Mouse (Mus musculus) myocyte (in vitro differentiated cells): ENCODE results near the gene Ltbr. TPM values are rescaled to one million over a fixed set of nuclear protein-coding genes. Genes with fewer than 3 reads are reported as not detected.

Source experiments
- H3K27me3 ChIP-seq: one replicate; pipeline ENCODE4 v1.6.1; 2011; ENCODE audit not compliant: control insufficient read depth, insufficient read depth, insufficient read length
- H3K36me3 ChIP-seq: one replicate; pipeline ENCODE4 v1.6.1; 2011; ENCODE audit not compliant: control insufficient read depth, insufficient read depth
- H3K4me2 ChIP-seq: one replicate; pipeline ENCODE4 v1.6.1; 2011; ENCODE audit warnings: low read depth, control low read depth
- H3K4me3 ChIP-seq: one replicate; pipeline ENCODE4 v1.5.1; 2011; ENCODE audit warnings: mild to moderate bottlenecking, control low read depth, moderate library complexity
- H3K79me2 ChIP-seq: one replicate; pipeline ENCODE4 v1.6.1; 2011; ENCODE audit not compliant: control insufficient read depth, insufficient read depth
- H3ac ChIP-seq: one replicate; pipeline ENCODE4 v1.6.1; 2011; ENCODE audit not compliant: control insufficient read depth, insufficient read length
- CEBPB ChIP-seq: IDR thresholded peaks from 2 replicates; pipeline ENCODE4 v1.6.1; 2011; ENCODE audit warnings: mild to moderate bottlenecking, moderate library complexity; ENCODE audit not compliant: poor library complexity, insufficient read depth, severe bottlenecking
- E2F4 ChIP-seq: IDR thresholded peaks from one replicate; pipeline ENCODE4 v1.6.1; 2011; ENCODE audit warnings: mild to moderate bottlenecking, control low read depth, moderate library complexity; ENCODE audit not compliant: insufficient read depth
- MAX ChIP-seq: IDR thresholded peaks from one replicate; pipeline ENCODE4 v1.6.1; 2011; ENCODE audit warnings: low read depth, mild to moderate bottlenecking, control low read depth
- MYOD1 ChIP-seq, 3 experiments: IDR thresholded peaks; one replicate each; pipeline ENCODE4 v1.6.1; 2011; ENCODE audit warnings: control low read depth in 2 of 3, low read depth in 2 of 3, mild to moderate bottlenecking in 2 of 3, moderate library complexity in 1 of 3; ENCODE audit not compliant: insufficient read length in 2 of 3, control insufficient read depth in 1 of 3
- MYOG ChIP-seq, 3 experiments: IDR thresholded peaks; one replicate each; pipeline ENCODE4 v1.6.1; 2011; ENCODE audit warnings: control low read depth in 2 of 3, low read depth in 2 of 3, mild to moderate bottlenecking in 2 of 3; ENCODE audit not compliant: insufficient read length in 2 of 3, control insufficient read depth in 1 of 3, insufficient read depth in 1 of 3
- POLR2A ChIP-seq: IDR thresholded peaks from one replicate; pipeline ENCODE4 v1.6.1; 2011; ENCODE audit warnings: low read depth, mild to moderate bottlenecking, control low read depth, moderate library complexity; ENCODE audit not compliant: insufficient read length
- POLR2AphosphoS2 ChIP-seq: IDR thresholded peaks from one replicate; pipeline ENCODE4 v1.6.1; 2011; ENCODE audit warnings: low read depth, control low read depth; ENCODE audit not compliant: insufficient read length
- REST ChIP-seq: IDR thresholded peaks from one replicate; pipeline ENCODE4 v1.6.1; 2011; ENCODE audit warnings: mild to moderate bottlenecking, control low read depth, moderate library complexity; ENCODE audit not compliant: insufficient read depth, insufficient read length
- SRF ChIP-seq: IDR thresholded peaks from one replicate; pipeline ENCODE4 v1.6.1; 2011; ENCODE audit warnings: low read depth; ENCODE audit not compliant: control insufficient read depth, insufficient read length
- TCF12 ChIP-seq: IDR thresholded peaks from one replicate; pipeline ENCODE4 v1.6.1; 2011; ENCODE audit warnings: mild to moderate bottlenecking, control low read depth; ENCODE audit not compliant: poor library complexity, insufficient read depth, severe bottlenecking
- TCF3 ChIP-seq: IDR thresholded peaks from one replicate; pipeline ENCODE4 v1.6.1; 2011; ENCODE audit warnings: low read depth, control low read depth; ENCODE audit not compliant: insufficient read length
- USF1 ChIP-seq: IDR thresholded peaks from one replicate; pipeline ENCODE4 v1.6.1; 2011; ENCODE audit warnings: low read depth, mild to moderate bottlenecking, control low read depth, moderate library complexity
- polyA plus RNA-seq: library from polyadenylated mRNA; unstranded; fragments of >200 nt; fragmentation: generic; extraction: Trizol; gene quantifications from one replicate; pipeline ENCODE4 v1.2.1, GENCODE M21; 2012; ENCODE audit warnings: missing spikeins

Gene Ltbr
- polyA plus RNA-seq, 1 experiment = 79.0 TPM

DNA sequence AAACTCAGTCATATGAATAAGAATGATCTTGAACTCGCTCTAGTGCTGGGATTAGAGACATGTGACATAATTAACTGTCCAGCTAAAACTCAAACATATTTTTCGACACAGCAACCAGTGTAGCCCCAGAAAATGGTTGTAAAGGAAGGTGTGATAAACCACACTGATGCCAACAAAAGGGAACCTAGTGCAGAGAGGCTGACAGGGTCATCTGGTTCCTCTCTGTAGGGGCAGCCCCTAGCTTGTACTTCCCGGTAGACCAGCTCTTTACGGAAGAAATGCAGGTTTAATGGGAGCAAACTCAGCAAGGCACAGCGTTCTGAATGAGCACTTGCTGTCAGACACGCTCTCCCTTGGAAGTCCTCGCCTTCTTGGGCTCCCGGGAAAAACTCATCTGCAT lies 34.0 kb downstream of the Ltbr start:
- no peaks in the 10 kb centered on the region for H3K79me2 ChIP-seq
- H3K27me3 ChIP-seq = no peaks in the 10 kb centered on the region
- no peak overlapping the region for H3ac ChIP-seq
- TF ChIP-seq MAX (no peak), TCF3 (no peak), MYOD1 (IDR thresholded peaks at IDR 0.05; ENCODE audit: control insufficient read depth in 1 of 3, insufficient read length in 2 of 3, low read depth in 2 of 3) (no peak), POLR2A (no peak), TCF12 (no peak), REST (no peak), SRF (no peak), POLR2AphosphoS2 (no peak), MYOG (IDR thresholded peaks at IDR 0.05; ENCODE audit: control insufficient read depth in 1 of 3, insufficient read depth in 1 of 3, insufficient read length in 2 of 3, low read depth in 2 of 3) (no peak), CEBPB (no peak), E2F4 (no peak), USF1 (no peak)
- H3K36me3 ChIP-seq = no peaks in the 10 kb centered on the region
- no peak overlapping the region for H3K4me2 ChIP-seq
- H3K4me3 ChIP-seq = no peak overlapping the region

DNA sequence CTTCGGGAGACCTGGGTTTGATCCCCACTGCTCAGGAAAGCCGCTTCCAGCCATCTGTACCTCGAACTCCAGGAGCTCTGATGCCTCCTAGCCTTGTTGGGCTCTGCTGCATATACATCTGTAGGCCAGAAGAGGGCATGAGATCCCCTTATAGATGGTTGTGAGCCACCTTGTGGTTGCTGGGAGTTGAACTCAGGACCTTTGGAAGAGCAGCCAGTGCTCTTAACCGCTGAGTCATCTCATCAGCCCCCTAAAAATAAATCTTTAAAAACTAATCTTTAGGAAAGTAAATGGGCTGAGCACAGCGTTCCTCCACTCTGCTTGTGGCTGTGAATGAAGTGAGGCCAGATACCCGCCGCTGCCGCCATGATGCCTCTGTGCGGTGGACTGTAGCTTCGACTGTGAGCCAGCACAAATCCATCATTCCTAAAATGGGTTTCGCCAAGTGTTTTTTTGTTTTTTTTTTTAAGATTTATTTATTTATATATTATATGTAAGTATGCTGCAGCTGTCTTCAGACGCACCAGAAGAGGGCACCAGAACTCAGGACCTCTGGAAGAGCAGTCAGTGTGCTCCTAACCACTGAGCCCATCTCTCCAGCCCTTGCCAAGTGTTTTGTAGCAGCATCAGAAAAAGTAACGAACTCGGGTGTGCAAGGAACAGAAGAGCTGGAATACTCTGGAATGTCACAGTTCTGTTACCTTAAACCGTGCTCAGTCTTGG lies 38.7 kb downstream of the Ltbr start:
- Histone ChIP-seq H3K36me3 (no peaks in the 10 kb centered on the region), H3K4me3 (no peak overlapping the region), H3ac (no peak overlapping the region), H3K4me2 (no peak overlapping the region), H3K27me3 (no peaks in the 10 kb centered on the region), H3K79me2 (no peaks in the 10 kb centered on the region)
- TF ChIP-seq TCF3 (no peak), MYOG (IDR thresholded peaks at IDR 0.05; ENCODE audit: control insufficient read depth in 1 of 3, insufficient read depth in 1 of 3, insufficient read length in 2 of 3, low read depth in 2 of 3) (no peak), TCF12 (no peak), MYOD1 (IDR thresholded peaks at IDR 0.05; ENCODE audit: control insufficient read depth in 1 of 3, insufficient read length in 2 of 3, low read depth in 2 of 3) (no peak), POLR2AphosphoS2 (no peak), SRF (no peak), E2F4 (no peak), POLR2A (no peak), MAX (no peak), CEBPB (no peak), USF1 (no peak), REST (no peak)

DNA sequence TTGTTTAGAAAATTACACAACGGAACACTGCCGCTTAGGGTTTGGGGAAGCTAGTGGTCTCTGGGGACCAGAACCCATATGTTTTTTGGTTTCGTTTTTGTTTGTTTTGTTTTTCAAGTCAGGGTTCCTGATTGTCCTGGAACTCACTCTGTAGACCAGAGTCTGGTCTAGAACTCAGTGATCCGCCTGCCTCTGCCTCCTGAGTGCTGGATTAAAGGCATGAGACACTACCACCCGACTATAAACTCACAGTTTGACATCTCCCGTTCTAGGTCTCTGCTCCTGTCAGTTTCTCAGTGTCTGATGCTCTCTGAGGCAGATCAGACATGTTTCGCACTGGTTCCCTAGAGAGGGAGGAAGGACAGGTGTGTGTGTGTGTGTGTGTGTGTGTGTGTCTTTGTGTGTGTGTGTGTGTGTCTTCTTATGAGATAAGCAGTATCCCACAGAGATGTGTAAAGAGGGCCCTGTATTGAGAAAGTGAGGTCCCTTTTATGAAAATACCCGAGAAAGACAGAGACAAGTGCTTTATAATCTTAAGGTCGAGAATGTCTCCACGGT lies 41.4 kb downstream of the Ltbr start:
- H3K79me2 ChIP-seq = no peaks in the 10 kb centered on the region
- H3ac ChIP-seq = no peak overlapping the region
- H3K4me3 ChIP-seq = no peak overlapping the region
- TF ChIP-seq TCF3 = no peak
- no peak for TF ChIP-seq POLR2AphosphoS2
- no peak for TF ChIP-seq SRF
- no peak for TF ChIP-seq MYOD1 (IDR thresholded peaks at IDR 0.05; ENCODE audit: control insufficient read depth in 1 of 3, insufficient read length in 2 of 3, low read depth in 2 of 3)
- TF ChIP-seq TCF12 = no peak
- TF ChIP-seq POLR2A = no peak
- TF ChIP-seq USF1 = no peak
- no peak for TF ChIP-seq E2F4
- no peak for TF ChIP-seq CEBPB
- H3K27me3 ChIP-seq = no peaks in the 10 kb centered on the region
- H3K4me2 ChIP-seq = peak overlapping the region; percentile 73
- no peaks in the 10 kb centered on the region for H3K36me3 ChIP-seq

DNA sequence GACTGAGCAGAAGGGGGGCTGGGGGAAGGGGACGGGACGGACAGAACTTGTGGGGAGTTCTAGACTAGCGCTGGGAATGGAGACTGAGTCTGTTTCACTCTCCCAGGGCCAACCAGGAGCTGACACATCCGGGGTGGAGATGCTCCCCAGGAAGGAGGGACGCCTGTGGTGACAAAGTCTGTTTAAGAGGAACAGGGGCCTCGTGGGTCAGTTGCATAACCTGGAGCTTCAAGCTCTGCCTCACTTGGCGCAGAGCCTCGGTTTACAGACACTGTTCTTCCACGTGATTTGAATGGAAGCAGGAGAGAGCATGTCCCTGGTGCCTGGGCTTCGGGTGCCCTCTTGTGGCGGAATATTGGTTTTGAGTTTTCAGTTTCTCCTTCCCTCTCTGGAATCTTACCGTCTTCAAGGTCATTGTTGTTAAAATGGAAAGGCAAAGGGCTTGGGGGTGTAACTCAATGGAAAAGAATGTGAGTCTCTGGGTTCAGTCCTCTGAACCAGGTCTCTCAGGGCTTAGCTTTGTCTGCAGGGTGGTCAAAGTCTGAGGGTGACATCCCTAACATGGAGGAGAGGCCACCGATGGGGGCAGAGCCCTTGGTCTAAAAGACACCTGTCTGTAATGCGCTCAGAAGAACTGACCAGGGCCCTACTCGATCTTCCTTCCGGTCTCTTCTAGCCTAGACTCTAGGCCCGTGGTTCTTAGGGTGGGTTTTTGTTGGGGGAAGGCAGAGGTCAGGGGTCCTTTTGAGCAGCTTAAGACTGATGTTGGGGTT lies 42.0 kb downstream of the Ltbr start:
- Histone ChIP-seq H3K36me3 (no peaks in the 10 kb centered on the region), H3ac (no peak overlapping the region), H3K4me3 (no peak overlapping the region), H3K79me2 (no peaks in the 10 kb centered on the region), H3K4me2 (peak overlapping the region; percentile 73), H3K27me3 (no peaks in the 10 kb centered on the region)
- TF ChIP-seq USF1 (peak; percentile 75), MYOG (IDR thresholded peaks at IDR 0.05; ENCODE audit: control insufficient read depth in 1 of 3, insufficient read depth in 1 of 3, insufficient read length in 2 of 3, low read depth in 2 of 3) (no peak), CEBPB (peak; percentile 55; the same call in 1 of the 2 replicates), TCF3 (no peak), MAX (peak; percentile 75), REST (no peak), POLR2A (peak; percentile 19), POLR2AphosphoS2 (no peak)
